Mouse (Mus musculus) heart, embryonic 15.5 days (tissue): ENCODE results near the gene Fkbp2. TPM values are rescaled to one million over a fixed set of nuclear protein-coding genes. Genes with fewer than 3 reads are reported as not detected.

Experiments used
- ATAC-seq: fragments of 200-750 bp; cut with Nextera tagmentation; replicated peaks from 2 replicates; pipeline ENCODE4 v1.8.0; 2017; ENCODE audit warnings: low read depth, moderate TSS enrichment; ENCODE audit not compliant: insufficient number of reproducible peaks, insufficient read depth, low FRiP score
- H3K27ac ChIP-seq: fragments of 300-500 bp; sonication (generic); 2 replicates; pipeline ENCODE4 v1.5.1; 2015; ENCODE audit warnings: mild to moderate bottlenecking, inconsistent platforms
- H3K27me3 ChIP-seq: fragments of 300-500 bp; sonication (generic); 2 replicates; pipeline ENCODE4 v1.6.1; 2015; ENCODE audit warnings: inconsistent platforms
- H3K36me3 ChIP-seq: fragments of 300-500 bp; sonication (generic); 2 replicates; pipeline ENCODE4 v1.6.1; 2015; ENCODE audit warnings: mild to moderate bottlenecking, inconsistent platforms
- H3K4me1 ChIP-seq: fragments of 300-500 bp; sonication (generic); replicated peaks from 2 replicates; pipeline ENCODE4 v1.6.1; 2015; ENCODE audit warnings: inconsistent platforms
- H3K4me2 ChIP-seq: fragments of 300-500 bp; sonication (generic); 2 replicates; pipeline ENCODE4 v1.6.1; 2015; ENCODE audit warnings: inconsistent platforms, mild to moderate bottlenecking, moderate library complexity
- H3K4me3 ChIP-seq: fragments of 300-500 bp; sonication (generic); 2 replicates; pipeline ENCODE4 v1.5.1; 2015; ENCODE audit warnings: mild to moderate bottlenecking, inconsistent platforms
- H3K9ac ChIP-seq: fragments of 300-500 bp; sonication (generic); 2 replicates; pipeline ENCODE4 v1.6.1; 2015; ENCODE audit warnings: mild to moderate bottlenecking, inconsistent platforms
- H3K9me3 ChIP-seq: fragments of 300-500 bp; sonication (generic); replicated peaks from 2 replicates; pipeline ENCODE4 v1.6.1; 2016; ENCODE audit warnings: inconsistent platforms
- WGBS: fragments of 180-500 bp; shearing (Covaris S2); methylation state at CpG from one replicate; pipeline ENCODE4 v1.1.7; 2015; ENCODE audit warnings: mixed read lengths; 5-methylcytosine and 5-hydroxymethylcytosine counted together
- polyA plus RNA-seq: library from polyadenylated mRNA; unstranded; fragments of >200 nt; fragmentation: Nextera tagmentation; extraction: Ambion mirVana; gene quantifications from 2 replicates; pipeline ENCODE4 v1.2.1, GENCODE M21; 2015

The Fkbp2 gene
- polyA plus RNA-seq: 77.0 and 91.2 TPM in 2 replicates

DNA sequence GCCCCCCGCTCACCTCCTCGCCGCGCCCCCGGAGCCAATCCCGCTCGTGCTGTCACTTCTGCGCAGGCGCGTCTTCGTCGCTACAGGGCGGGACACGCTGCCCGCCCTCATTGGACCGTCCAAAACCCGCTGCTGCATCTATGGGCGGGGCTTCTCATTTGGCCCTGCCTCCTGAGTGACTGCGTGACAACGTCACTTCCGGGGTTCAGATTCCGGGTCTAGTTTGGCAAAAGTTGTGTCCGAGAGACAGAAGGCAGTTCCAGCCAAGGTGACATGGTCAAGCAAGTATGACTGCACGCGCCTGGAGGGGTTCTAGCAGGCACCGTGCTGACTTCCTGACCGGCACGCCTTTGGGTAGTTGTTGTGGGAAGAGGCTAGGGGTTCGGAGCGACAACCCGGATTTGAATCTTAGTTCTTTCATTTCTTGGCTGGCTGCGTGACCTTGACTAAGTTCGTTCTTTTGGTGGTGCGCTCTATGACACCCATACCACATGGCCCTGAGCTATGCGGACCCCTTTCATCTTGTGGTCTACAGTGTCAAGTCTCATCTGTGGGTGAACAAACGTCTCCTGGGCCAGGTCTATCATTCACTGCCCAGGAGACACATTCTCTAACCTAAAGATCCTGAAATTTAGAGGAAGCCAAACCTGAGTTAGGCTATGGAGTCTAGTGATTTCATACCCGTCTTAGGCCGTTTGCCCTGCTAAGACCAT, at the start of gene Fkbp2:
TSS of gene Fkbp2 (minus strand) at position 121 of the 713 bp plus-strand sequence.
- Histone ChIP-seq H3K4me2 (peak within 1 kb of the TSS; percentile 89), H3K27ac (peak within 1 kb of the TSS; percentile 97), H3K9me3 (no peaks in the 10 kb centered on the region), H3K27me3 (no peaks in the 10 kb centered on the region), H3K4me1 (peaks cover 51% of the 10 kb centered on the region), H3K9ac (peak within 1 kb of the TSS; percentile 82), H3K36me3 (peaks cover 52% of the 10 kb centered on the region), H3K4me3 (peak within 1 kb of the TSS; percentile 79)
- under 1% methylated on average over 38 of the region's 38 CpGs for WGBS
- peak; percentile 86 for ATAC-seq

DNA sequence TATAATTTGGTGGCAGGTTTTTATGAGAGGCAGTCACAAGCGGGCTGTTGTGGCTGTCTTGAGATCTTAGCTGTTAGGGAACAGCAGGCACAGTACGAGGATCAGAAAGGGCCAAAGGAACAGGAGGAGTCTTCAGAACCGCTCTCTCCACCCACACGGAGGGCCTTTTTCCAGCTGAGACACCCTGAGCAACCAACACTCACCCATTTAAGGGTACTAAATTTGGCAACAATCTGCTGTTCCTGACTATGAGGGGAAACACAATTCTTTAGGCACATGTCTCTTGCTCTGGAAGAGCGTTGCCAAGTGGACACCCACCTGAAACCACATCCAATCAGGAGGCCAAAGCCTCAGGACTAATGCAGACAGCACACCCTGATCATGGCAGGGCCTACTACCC, 49.2 kb upstream of the Fkbp2 start:
- WGBS: 93% methylated on average over 5 of the region's 5 CpGs
- Histone ChIP-seq H3K9me3 (no peaks in the 10 kb centered on the region), H3K27ac (no peak overlapping the region), H3K36me3 (peaks cover 91% of the 10 kb centered on the region), H3K4me1 (no peaks in the 10 kb centered on the region), H3K9ac (no peak overlapping the region), H3K27me3 (no peaks in the 10 kb centered on the region), H3K4me3 (no peak overlapping the region), H3K4me2 (no peak overlapping the region)
- ATAC-seq: no peak

DNA sequence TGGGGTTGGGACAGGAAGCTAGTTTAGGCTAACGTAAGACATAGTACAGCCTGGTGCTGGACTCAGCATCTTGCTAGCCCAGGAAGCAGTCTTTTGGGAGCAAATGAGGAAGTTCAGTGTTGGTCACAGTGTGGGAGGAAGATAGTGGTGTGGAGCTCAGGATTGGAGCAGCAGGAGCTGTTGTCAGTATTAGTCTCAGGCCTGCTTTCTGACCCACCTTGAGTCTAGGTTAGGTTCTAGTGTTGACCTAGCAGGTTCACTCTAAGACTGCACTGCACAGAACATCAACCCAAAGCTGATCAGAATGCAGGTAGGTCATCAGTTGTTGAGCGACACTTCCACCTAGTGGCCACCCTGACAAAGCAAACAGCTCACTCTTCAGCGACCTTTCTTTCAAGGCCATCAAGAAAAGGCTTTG, 39.9 kb upstream of the Fkbp2 start:
- 42% methylated on average over 3 of the region's 3 CpGs for WGBS

DNA sequence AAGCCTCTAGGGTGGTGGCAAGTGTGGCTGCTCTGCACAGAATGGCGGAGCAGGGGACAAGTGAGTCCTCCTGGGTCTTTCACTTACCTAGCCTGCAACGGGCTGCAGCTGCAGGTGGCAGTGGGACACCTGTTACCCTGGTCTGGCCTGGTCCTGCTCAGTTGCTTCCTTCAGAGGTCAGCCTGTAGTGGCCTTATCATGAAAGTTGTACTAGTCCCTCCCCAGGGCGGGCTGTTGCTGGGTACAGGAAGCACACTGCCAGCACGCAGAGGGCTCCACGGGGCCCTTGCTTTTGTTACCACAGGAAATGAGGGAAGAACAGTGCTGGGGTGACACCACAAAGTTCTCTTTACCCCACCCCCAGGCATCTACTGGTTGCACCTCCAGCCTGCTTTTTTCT, 38.9 kb upstream of the Fkbp2 start, which contains the start of gene Fermt3:
TSS of gene Fermt3 (minus strand) at position 279 of the 400 bp plus-strand sequence.
- H3K27ac ChIP-seq: peak within 1 kb of the TSS; percentile 60
- H3K4me2 ChIP-seq: peak within 1 kb of the TSS; percentile 23; the same call in 1 of the 2 replicates
- H3K9ac ChIP-seq: no peak within 1 kb of the TSS
- peaks cover 45% of the 10 kb centered on the region for H3K36me3 ChIP-seq
- H3K4me1 ChIP-seq: peaks cover 10% of the 10 kb centered on the region
- WGBS: 58% methylated on average over 5 of the region's 5 CpGs
- ATAC-seq: peak; percentile 53; the same call in 1 of the 2 replicates
- no peaks in the 10 kb centered on the region for H3K9me3 ChIP-seq
- no peaks in the 10 kb centered on the region for H3K27me3 ChIP-seq
- peak within 1 kb of the TSS; percentile 20 for H3K4me3 ChIP-seq

More for the DNA sequence above, 39.9 kb upstream of the Fkbp2 start:
- Histone ChIP-seq H3K27ac (peak overlapping the region; percentile 60), H3K9ac (no peak overlapping the region), H3K9me3 (no peaks in the 10 kb centered on the region), H3K36me3 (peaks cover 56% of the 10 kb centered on the region), H3K4me1 (peaks cover 10% of the 10 kb centered on the region), H3K27me3 (no peaks in the 10 kb centered on the region), H3K4me3 (no peak overlapping the region), H3K4me2 (no peak overlapping the region)
- ATAC-seq: peak; percentile 18; the same call in 1 of the 2 replicates

DNA sequence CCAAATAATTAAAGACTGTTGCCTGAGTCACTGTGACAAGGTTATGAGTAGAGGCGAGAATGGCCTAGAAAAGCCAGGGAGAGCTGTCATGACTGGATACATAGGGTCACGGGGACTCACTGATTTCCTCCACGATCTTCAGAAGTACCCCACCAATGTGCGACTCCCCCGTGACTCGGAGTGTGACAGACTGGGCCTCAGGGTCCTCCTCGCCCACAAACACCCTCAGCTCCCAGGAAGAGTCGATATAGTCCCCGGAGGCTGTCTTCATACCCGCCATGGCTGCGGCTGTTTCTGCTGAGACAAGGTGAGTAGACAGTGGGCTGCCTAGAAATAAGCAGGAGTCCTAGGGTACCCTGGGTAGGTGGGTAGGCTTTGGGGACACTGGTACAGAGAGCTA, 38.2 kb upstream of the Fkbp2 start:
- Histone ChIP-seq H3K27ac (peak overlapping the region; percentile 60), H3K4me3 (peak overlapping the region; percentile 20), H3K9ac (no peak overlapping the region), H3K4me1 (peaks cover 10% of the 10 kb centered on the region), H3K4me2 (peak overlapping the region; percentile 23; the same call in 1 of the 2 replicates), H3K36me3 (peaks cover 40% of the 10 kb centered on the region), H3K27me3 (no peaks in the 10 kb centered on the region), H3K9me3 (no peaks in the 10 kb centered on the region)
- ATAC-seq: no peak
- WGBS: 80% methylated on average over 11 of the region's 11 CpGs

DNA sequence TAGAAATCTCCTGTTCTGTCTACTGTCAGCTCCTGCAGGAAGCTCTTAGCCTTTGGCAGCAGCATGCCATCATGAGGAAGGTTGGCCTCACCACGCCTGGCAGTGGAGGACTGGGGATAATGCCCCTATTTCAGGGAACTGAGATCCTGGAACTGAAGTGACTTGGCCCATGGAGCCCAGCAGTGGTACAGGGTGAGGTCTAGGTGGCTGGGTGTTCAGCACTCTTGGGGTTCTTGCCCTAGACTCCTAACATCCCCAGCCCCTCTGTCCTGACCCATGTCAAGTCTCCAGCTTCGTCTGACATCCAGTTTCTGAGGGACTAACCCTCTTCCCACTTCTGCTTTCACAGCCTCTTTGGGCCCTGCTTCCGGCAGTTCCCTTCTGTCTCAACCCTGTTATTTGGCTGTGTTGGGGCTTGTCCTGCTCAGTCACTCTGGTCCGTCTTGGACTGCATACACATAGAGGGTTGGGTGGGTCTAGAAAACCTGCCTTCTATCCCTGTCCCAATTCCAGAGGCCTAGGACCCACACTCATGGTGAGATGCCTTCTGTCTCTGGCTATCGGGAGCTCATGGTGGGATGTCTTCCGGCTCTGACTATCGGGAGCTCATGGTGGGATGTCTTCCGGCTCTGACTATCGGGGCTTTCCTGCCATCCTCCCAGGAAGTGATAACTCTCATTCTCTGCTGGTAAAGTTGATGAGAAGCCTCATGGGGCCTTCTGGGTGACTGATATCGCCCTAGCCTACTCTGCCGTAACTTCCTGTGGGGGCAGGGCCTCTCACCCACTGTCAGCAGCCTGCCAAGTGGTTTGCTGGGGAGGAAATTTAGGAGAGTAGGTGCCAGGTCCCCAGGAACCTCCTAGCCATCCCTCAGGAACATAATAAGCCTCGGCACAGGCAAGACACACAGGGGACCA, 37.5 kb upstream of the Fkbp2 start:
- Histone ChIP-seq H3K4me1 (peaks cover 10% of the 10 kb centered on the region), H3K9me3 (no peaks in the 10 kb centered on the region), H3K27ac (peak overlapping the region; percentile 60), H3K36me3 (peaks cover 33% of the 10 kb centered on the region), H3K27me3 (no peaks in the 10 kb centered on the region), H3K9ac (no peak overlapping the region), H3K4me3 (peak overlapping the region; percentile 20), H3K4me2 (peak overlapping the region; percentile 23; the same call in 1 of the 2 replicates)
- ATAC-seq: no peak
- WGBS: 56% methylated on average over 12 of the region's 12 CpGs

DNA sequence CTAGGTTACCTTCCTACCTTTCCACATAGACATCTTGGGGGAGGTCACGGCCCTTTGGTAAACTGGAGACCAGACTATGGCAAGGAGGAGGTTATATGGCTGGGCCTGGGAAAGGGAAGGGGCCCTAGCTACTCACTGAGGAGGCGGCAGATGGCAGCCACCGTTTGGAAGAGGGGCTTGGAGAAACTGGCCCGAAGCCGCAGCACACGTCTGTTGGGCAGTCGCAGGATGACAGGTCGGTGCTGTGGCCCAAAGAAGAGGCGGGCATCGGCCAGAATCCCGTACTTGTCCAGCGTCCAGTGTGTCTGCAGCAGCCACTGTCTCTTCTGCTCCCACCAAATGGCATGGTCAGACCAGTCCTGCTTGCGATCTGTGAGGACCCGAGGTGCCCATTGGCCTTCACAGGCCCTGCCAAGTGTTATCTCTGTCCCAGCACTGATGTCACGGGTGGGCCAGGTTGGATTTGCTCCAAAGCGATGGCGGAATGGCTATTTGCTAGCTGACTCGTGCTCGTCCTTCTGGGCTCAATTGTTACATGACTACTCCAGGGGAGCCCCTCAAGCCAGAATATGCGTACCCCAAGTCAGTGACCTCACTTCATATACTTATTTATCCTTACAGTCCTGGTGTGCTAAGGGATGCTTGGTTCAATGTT, 34.3 kb upstream of the Fkbp2 start:
- no peaks in the 10 kb centered on the region for H3K27me3 ChIP-seq
- WGBS: 84% methylated on average over 20 of the region's 20 CpGs
- no peak overlapping the region for H3K9ac ChIP-seq

DNA sequence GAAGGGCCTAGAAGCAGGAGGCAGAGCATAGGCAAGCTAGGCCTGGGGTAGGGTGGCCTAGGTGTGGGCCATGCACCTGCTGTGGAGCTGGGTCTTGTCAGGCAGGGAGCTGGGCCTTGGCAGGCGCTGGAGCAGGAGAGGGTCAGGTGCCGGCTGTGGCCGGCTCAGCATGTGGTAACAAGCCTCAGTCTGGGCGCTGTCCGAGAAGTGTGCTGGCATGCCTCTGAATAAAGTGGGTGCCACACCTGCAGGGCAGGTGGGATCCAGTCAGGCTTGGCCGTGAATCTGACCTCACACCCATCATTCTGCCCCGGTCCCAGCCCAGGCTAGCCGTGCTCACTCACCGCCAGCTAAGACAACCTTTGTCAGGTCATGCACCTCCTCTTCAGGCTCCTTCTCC, 33.7 kb upstream of the Fkbp2 start:
- Histone ChIP-seq H3K9ac (no peak overlapping the region), H3K4me1 (peaks cover 3% of the 10 kb centered on the region), H3K4me3 (no peak overlapping the region), H3K36me3 (no peaks in the 10 kb centered on the region), H3K27me3 (no peaks in the 10 kb centered on the region), H3K9me3 (no peaks in the 10 kb centered on the region), H3K4me2 (no peak overlapping the region), H3K27ac (no peak overlapping the region)
- no peak for ATAC-seq
- 89% methylated on average over 9 of the region's 9 CpGs for WGBS

More for the DNA sequence above, 34.3 kb upstream of the Fkbp2 start:
- Histone ChIP-seq H3K9me3 (no peaks in the 10 kb centered on the region), H3K4me3 (no peak overlapping the region), H3K4me1 (peaks cover 7% of the 10 kb centered on the region), H3K4me2 (no peak overlapping the region), H3K36me3 (peaks cover 1% of the 10 kb centered on the region; the same call in 1 of the 2 replicates), H3K27ac (no peak overlapping the region)
- no peak for ATAC-seq

DNA sequence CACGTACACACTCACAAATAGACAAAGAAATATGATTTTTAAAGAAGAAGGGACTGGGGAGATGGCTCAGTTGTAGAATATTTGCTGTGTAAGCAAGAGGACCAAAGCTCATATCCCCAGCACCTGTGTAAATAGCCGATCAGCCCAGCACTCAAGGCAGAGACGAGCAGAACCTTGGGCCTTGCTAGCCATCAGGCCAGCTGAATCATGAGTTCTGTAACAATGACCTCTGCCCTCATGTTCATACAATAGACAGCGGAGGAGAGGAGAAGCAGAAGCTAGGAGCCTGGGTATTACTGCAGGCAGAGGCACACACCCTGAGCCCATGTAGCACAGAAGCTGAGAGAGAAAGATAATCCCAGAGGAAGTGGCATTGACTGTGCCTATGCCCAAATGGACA, 32.1 kb upstream of the Fkbp2 start:
- Histone ChIP-seq H3K4me3 (no peak overlapping the region), H3K27ac (no peak overlapping the region), H3K36me3 (no peaks in the 10 kb centered on the region), H3K4me1 (no peaks in the 10 kb centered on the region), H3K9me3 (no peaks in the 10 kb centered on the region), H3K4me2 (no peak overlapping the region), H3K9ac (no peak overlapping the region), H3K27me3 (no peaks in the 10 kb centered on the region)
- 84% methylated on average over 4 of the region's 4 CpGs for WGBS
- no peak for ATAC-seq

DNA sequence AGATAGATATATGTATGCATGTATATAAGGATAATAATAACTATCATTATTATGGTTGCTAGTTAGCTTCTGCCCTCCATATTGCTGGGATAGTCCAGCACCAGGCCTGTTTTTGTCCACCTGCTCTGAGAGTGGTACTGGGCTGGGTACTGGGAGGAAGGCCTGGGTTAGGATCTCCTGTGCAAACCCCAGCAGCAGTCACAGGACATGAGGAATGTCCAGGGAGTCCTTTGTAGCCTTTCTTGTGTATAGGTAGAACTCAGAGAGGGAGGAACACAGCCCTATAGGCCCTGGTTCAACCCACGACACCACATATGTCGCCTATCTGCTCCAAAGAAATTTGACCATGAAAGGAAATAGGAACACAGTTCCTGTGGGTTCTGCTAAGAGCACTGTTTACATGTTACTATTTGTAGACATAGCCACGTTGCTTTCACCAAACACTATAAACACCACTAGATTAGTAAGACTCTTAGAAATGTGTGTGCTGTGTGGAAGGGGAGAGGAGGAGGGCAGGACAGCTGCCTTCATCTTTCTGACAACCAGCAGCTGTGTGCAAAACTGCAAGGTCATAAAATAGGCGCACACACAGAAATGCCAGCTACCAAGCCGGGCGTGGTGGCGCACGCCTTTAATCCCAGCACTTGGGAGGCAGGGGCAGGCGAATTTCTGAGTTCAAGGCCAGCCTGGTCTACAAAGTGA, 26.7 kb upstream of the Fkbp2 start:
- no peak overlapping the region for H3K9ac ChIP-seq
- H3K27ac ChIP-seq: no peak overlapping the region
- no peak overlapping the region for H3K4me3 ChIP-seq
- 79% methylated on average over 9 of the region's 9 CpGs for WGBS
- H3K9me3 ChIP-seq: no peaks in the 10 kb centered on the region
- no peaks in the 10 kb centered on the region for H3K27me3 ChIP-seq
- H3K4me2 ChIP-seq: no peak overlapping the region
- no peak for ATAC-seq
- peaks cover 8% of the 10 kb centered on the region for H3K4me1 ChIP-seq
- H3K36me3 ChIP-seq: no peaks in the 10 kb centered on the region
